Mouse (Mus musculus): ENCODE measurements around the gene 5730522E02Rik. TPM values are rescaled to one million over a fixed set of nuclear protein-coding genes. Genes with fewer than 3 reads are reported as not detected.

Gene 5730522E02Rik
- polyA plus RNA-seq, 1 experiment from 2014 or later: 0.45 TPM

DNA sequence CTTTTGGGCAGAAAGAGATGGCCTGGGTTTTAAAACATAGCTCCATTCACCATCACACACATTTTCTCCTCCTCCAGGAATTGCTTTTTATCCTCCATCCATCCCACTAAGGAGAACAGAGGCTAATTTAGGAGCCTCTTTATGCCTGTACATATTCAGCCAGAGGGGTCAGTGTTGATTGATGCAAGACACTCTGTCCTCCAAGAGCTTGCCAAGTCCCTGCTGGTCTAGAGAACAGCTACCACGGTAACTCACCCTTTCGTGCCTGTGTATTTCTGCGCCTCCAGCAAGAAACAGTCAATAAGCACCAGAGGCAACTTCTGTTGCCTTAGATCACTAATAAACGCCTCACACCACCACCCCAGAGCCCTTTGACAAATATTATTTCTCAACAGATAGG, 620.3 kb downstream of the 5730522E02Rik start:
- Histone ChIP-seq H3K4me3 (no peak overlapping the region), H3K36me3 (no peaks in the 10 kb centered on the region), H3K4me2 (no peak overlapping the region), H3K27ac (no peak overlapping the region), H3K4me1 (no peaks in the 10 kb centered on the region), H3K9ac (no peak overlapping the region), H3K27me3 (replicated peaks) (no peaks in the 10 kb centered on the region), H3K9me3 (replicated peaks) (no peaks in the 10 kb centered on the region)
- no peak for ATAC-seq
- 63% methylated on average over 4 of the region's 4 CpGs for WGBS (ENCODE audit: insufficient replicate concordance)

DNA sequence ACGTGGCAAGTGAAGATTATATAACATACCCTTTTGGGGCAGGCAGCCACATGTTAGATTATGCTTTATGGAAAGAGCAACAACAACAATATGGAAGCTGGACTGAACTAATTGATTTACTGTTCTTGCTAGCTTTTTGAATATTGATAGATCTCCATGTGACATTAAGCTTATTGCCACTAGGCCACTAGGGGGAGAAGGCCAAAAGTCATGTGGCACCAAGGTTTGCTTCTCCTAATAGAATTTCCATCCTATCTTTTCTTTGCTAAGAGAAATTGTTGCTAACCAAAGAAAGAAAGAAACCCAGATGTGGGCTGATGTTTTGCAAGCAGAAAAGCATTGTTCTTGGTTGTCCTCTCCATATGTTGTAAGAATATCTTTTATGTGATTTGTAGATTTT, 621.1 kb downstream of the 5730522E02Rik start:
- Histone ChIP-seq H3K4me2 (no peak overlapping the region), H3K4me1 (no peaks in the 10 kb centered on the region), H3K9ac (no peak overlapping the region), H3K9me3 (replicated peaks) (no peaks in the 10 kb centered on the region), H3K27ac (no peak overlapping the region), H3K27me3 (replicated peaks) (no peaks in the 10 kb centered on the region), H3K36me3 (no peaks in the 10 kb centered on the region), H3K4me3 (no peak overlapping the region)
- 23% methylated on average over 1 of the region's 1 CpGs for WGBS (ENCODE audit: insufficient replicate concordance)
- ATAC-seq: no peak

DNA sequence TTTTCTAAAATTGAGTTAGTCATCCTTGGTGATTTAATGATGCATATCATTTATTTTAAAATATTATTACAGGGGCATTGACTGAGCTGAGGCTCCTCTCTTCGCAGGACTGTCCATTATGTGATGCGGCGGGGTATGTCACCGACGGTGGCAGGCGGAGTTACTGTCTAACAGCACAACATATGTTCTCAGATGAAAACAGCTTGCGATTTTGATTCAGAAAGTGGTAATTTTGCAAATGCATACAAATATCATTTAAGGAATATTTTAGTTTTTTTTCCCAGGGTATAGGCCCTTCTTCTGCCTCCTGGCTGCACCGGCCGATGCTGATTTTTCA, 636.5 kb downstream of the 5730522E02Rik start:
- H3K4me2 ChIP-seq: no peak overlapping the region
- no peaks in the 10 kb centered on the region for H3K27me3 ChIP-seq (replicated peaks)
- no peak for ATAC-seq
- H3K4me3 ChIP-seq: no peak overlapping the region
- WGBS (ENCODE audit: insufficient replicate concordance): 87% methylated on average over 9 of the region's 9 CpGs
- no peaks in the 10 kb centered on the region for H3K9me3 ChIP-seq (replicated peaks)
- no peak overlapping the region for H3K9ac ChIP-seq
- H3K4me1 ChIP-seq: no peaks in the 10 kb centered on the region
- no peaks in the 10 kb centered on the region for H3K36me3 ChIP-seq
- H3K27ac ChIP-seq: no peak overlapping the region

DNA sequence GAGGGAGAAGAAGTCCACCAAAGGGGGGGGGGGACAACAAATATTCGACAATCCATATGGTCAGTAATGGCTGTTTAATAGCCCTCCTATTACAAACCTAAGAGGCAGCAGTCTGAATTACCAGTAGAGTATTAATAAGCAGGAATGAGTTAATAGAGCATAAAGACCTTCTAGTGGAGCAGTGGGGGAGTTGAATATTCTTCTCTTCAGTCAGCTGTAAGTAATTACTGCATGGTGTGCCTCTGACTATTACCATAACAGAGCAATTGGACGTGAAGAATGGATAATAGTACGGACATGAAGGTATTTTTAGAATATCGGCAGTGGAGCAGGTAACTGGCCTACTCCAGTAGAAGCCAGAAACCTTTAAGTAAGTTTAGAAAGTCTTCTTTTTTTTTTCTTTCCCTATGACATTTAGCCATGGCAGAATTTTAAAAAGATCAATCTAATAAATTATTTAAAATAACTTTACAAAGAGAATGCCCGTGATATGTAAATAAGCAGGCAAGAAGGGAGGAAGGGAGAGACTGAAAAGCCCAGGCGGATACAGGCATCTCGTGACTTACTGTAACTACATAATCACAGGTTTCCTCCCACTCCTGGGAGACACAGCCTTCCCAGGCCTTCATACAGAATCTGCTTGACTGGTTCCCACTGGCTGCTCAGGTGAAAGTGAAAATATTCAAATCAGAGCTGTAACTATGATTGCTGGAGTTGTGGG, 637.0 kb downstream of the 5730522E02Rik start:
- Histone ChIP-seq H3K9ac (no peak overlapping the region), H3K36me3 (no peaks in the 10 kb centered on the region), H3K4me3 (no peak overlapping the region), H3K9me3 (replicated peaks) (no peaks in the 10 kb centered on the region), H3K4me1 (no peaks in the 10 kb centered on the region), H3K27ac (no peak overlapping the region), H3K4me2 (no peak overlapping the region), H3K27me3 (replicated peaks) (no peaks in the 10 kb centered on the region)
- no peak for ATAC-seq
- WGBS (ENCODE audit: insufficient replicate concordance): 60% methylated on average over 7 of the region's 7 CpGs

DNA sequence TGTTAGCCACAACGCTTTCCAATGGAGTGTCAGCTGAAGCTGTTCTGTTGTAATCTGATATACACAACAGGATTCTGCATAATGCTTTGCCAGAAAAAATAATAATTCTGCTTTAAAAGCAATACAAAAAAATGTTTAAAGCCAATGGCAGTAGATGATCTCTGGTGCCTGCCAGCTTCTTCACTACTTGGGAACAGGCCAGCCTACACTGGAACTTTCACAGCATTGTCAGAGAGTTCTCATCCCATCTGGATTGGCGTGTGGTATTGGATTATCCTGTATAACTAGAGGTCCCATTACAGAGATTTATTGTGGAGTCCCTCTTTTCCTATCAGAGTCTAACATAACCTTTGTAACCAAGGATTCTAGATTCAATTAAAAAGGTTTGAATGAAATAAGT, 639.2 kb downstream of the 5730522E02Rik start:
- 57% methylated on average over 2 of the region's 2 CpGs for WGBS (ENCODE audit: insufficient replicate concordance)
- H3K27ac ChIP-seq: no peak overlapping the region
- no peak overlapping the region for H3K4me3 ChIP-seq
- no peaks in the 10 kb centered on the region for H3K27me3 ChIP-seq (replicated peaks)
- H3K9ac ChIP-seq: no peak overlapping the region
- H3K4me2 ChIP-seq: no peak overlapping the region
- no peaks in the 10 kb centered on the region for H3K9me3 ChIP-seq (replicated peaks)
- H3K4me1 ChIP-seq: no peaks in the 10 kb centered on the region
- ATAC-seq: no peak
- no peaks in the 10 kb centered on the region for H3K36me3 ChIP-seq

Small RNAs within 50 kb of the gene (microRNA-seq; reads per million reads assigned to microRNA genes)
- not detected for gene Mir6372

Other genes starting within 250 kb of the 5730522E02Rik start
- 25.9 and 28.9 TPM in 2 replicates for gene Fancl, start 175.4 kb upstream of the 5730522E02Rik start, polyA plus RNA-seq (2016; fragmentation: Nextera tagmentation; extraction: Ambion mirVana)

All from liver, embryonic 12.5 days (tissue).